Mouse (Mus musculus): ENCODE results near the gene Vasn. TPM values are rescaled to one million over a fixed set of nuclear protein-coding genes. Genes with fewer than 3 reads are reported as not detected.
"Not testable (repeated sequence)": the region's sequence is repeated elsewhere in the genome, so short reads cannot be mapped to it uniquely, and the experiment has no call there.

Gene Vasn
- polyA plus RNA-seq, 1 experiment from 2014 or later, result 15.1 TPM

GRCm38 (mm10) chr16:4680922-4681455, 41.2 kb downstream of the Vasn start:
- 85% methylated on average over 3 of the region's 3 CpGs for WGBS
- not testable (repeated sequence) for H3K4me3 ChIP-seq (replicated peaks)

DNA sequence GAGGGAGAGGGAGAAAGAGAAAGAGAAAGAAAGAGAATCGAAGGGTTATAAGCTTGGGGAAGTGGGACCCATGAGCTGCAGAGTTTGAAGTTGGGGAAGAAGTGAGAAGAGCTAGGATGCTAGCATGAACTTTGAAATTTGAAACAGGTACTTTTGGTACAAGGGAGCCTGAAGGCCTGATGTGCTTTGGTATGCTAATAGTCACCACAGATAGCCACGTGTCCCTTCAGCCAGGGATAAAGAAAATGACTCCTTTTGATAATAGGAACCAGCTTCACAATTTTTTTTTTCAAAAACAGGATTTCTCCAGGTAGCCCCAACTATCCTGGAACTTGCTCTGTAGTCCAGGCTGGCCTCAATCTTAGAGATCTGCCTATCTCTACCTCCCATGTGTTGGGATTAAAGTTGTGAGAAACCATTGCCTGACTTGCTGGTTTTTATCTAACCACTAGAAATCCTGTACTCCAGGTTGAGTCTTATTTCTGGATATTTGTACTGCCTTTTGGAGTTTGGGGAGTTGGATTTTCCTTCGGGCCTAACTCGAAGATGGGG, 43.0 kb downstream of the Vasn start:
- Histone ChIP-seq H3K4me3 (replicated peaks) (no peak overlapping the region), H3K4me2 (replicated peaks) (peak overlapping the region; percentile 85), H3K9ac (no peak overlapping the region), H3K9me3 (no peaks in the 10 kb centered on the region), H3K27me3 (replicated peaks) (no peaks in the 10 kb centered on the region), H3K27ac (no peak overlapping the region), H3K4me1 (replicated peaks) (peaks cover 20% of the 10 kb centered on the region), H3K36me3 (no peaks in the 10 kb centered on the region)
- WGBS, result 71% methylated on average over 4 of the region's 4 CpGs
- ATAC-seq, result no peak

More at GRCm38 (mm10) chr16:4680922-4681455, 41.2 kb downstream of the Vasn start:
- peaks cover 20% of the 10 kb centered on the region for H3K4me1 ChIP-seq (replicated peaks)
- H3K27ac ChIP-seq; H3K4me2 ChIP-seq (replicated peaks); ATAC-seq; H3K27me3 ChIP-seq (replicated peaks); H3K9me3 ChIP-seq; H3K36me3 ChIP-seq; H3K9ac ChIP-seq: not testable (repeated sequence)

DNA sequence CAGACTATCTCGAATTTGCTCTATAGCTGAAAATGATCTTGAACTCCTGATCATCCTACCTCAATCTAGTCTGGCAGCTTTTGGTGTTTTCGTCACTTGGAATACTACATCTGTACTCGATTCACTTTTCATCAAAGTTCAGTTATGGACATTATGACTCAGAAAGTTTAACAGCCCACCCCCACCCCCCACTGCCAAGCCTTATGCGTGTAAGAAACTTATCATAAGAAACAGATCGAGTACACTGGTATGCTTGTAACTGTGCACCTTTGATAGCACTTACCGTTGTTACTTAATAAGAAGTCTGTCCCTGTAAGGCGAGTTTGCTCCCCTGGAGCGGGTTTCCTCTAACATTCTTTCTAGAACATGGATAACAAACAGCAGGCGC, 43.4 kb downstream of the Vasn start:
- 0 out of 2 replicates have a peak, but pooled peaks have one; percentile 1 for ATAC-seq
- WGBS, result 28% methylated on average over 9 of the region's 9 CpGs
- peak overlapping the region; percentile 98 for H3K4me3 ChIP-seq (replicated peaks)
- H3K27me3 ChIP-seq (replicated peaks), result no peaks in the 10 kb centered on the region
- H3K9me3 ChIP-seq, result no peaks in the 10 kb centered on the region
- H3K4me2 ChIP-seq (replicated peaks), result peak overlapping the region; percentile 85
- H3K9ac ChIP-seq, result peak overlapping the region; percentile 97
- H3K36me3 ChIP-seq, result peaks cover 1% of the 10 kb centered on the region; the same call in 1 of the 2 replicates
- H3K27ac ChIP-seq, result peak overlapping the region; percentile 81
- peaks cover 16% of the 10 kb centered on the region for H3K4me1 ChIP-seq (replicated peaks)

DNA sequence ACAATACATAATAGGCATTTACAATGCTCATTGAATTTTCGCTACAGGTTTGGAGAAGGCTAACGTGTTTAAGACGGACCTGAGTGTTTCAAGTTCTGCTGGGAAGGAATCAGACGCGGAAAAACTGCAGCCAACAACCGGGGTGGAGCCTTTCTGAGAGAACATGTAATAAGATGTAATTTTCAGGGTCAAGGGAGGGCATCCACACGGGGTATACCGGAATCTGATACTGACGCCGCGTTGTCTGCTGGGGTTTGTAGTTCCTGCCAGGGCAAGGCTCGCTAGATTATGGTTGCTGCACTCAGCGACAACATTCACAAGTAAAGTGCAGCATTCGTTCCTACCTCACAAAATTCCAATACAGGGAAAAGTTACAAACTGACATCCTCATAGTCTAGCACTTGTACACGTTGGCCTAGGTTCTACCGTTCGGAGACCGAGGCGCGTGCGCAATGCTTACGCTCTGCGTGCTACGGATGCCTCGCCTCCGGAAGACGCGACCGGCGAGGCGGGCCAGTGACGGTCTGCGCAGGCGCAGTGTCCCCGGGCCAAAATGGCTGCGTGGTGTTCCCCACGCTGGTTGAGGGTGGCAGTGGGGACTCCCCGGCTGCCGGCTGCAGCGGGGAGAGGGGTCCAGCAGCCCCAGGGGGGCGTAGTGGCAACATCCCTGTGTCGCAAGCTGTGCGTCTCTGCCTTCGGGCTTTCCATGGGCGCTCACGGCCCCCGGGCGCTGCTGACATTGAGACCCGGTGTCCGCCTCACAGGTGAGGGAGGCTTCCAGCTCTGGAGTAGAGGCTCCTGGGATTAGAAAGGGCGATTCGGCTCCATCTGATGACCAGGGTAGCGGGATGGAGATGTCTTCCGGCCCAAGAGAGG, 44.1 kb downstream of the Vasn start:
- ATAC-seq, result peak; percentile 88
- WGBS, result under 1% methylated on average over 54 of the region's 54 CpGs
- no peaks in the 10 kb centered on the region for H3K27me3 ChIP-seq (replicated peaks)

GRCm38 (mm10) chr16:4684457-4684791, 44.7 kb downstream of the Vasn start:
- peaks cover 9% of the 10 kb centered on the region for H3K36me3 ChIP-seq
- H3K4me3 ChIP-seq (replicated peaks), result peak overlapping the region; percentile 98
- no peaks in the 10 kb centered on the region for H3K27me3 ChIP-seq (replicated peaks)
- H3K9me3 ChIP-seq, result no peaks in the 10 kb centered on the region
- H3K4me2 ChIP-seq (replicated peaks), result peak overlapping the region; percentile 85
- H3K27ac ChIP-seq, result peak overlapping the region; percentile 81; the same call in 1 of the 2 replicates
- H3K9ac ChIP-seq, result peak overlapping the region; percentile 97
- peaks cover 6% of the 10 kb centered on the region; the same call in 1 of the 2 replicates for H3K4me1 ChIP-seq (replicated peaks)
- WGBS, result 1% methylated on average over 9 of the region's 9 CpGs
- ATAC-seq, result no peak; the same call in 1 of the 2 replicates

More for the DNA sequence above, 44.1 kb downstream of the Vasn start:
- peak overlapping the region; percentile 85 for H3K4me2 ChIP-seq (replicated peaks)
- no peaks in the 10 kb centered on the region for H3K9me3 ChIP-seq
- peak overlapping the region; percentile 97 for H3K9ac ChIP-seq
- H3K36me3 ChIP-seq, result peaks cover 4% of the 10 kb centered on the region; the same call in 1 of the 2 replicates
- peak overlapping the region; percentile 98 for H3K4me3 ChIP-seq (replicated peaks)
- peaks cover 9% of the 10 kb centered on the region for H3K4me1 ChIP-seq (replicated peaks)
- H3K27ac ChIP-seq, result peak overlapping the region; percentile 81

- H3K36me3 ChIP-seq, result peaks cover 33% of the 10 kb centered on the region
- not testable (repeated sequence) for H3K4me2 ChIP-seq (replicated peaks); H3K4me3 ChIP-seq (replicated peaks); H3K4me1 ChIP-seq (replicated peaks); H3K27me3 ChIP-seq (replicated peaks); ATAC-seq; H3K27ac ChIP-seq; H3K9me3 ChIP-seq; H3K9ac ChIP-seq
- 98% methylated on average over 4 of the region's 4 CpGs for WGBS
Measured at GRCm38 (mm10) chr16:4689371-4689770, 49.6 kb downstream of the Vasn start.

Other genes starting within 250 kb of the Vasn start
- gene Adcy9, start 219.4 kb upstream of the Vasn start, polyA plus RNA-seq (2015; fragmentation: Nextera tagmentation; extraction: Ambion mirVana), result 1.5 and 1.7 TPM in 2 replicates
- 7.7 and 11.5 TPM in 2 replicates for gene Srl, start 98.1 kb upstream of the Vasn start, polyA plus RNA-seq (2015; fragmentation: Nextera tagmentation; extraction: Ambion mirVana)
- gene Tfap4, start 80.1 kb upstream of the Vasn start, polyA plus RNA-seq (2015; fragmentation: Nextera tagmentation; extraction: Ambion mirVana), result 27.9 and 28.8 TPM in 2 replicates
- 21.4 and 23.5 TPM in 2 replicates for gene Glis2, start 45.2 kb upstream of the Vasn start, polyA plus RNA-seq (2015; fragmentation: Nextera tagmentation; extraction: Ambion mirVana)
- gene Pam16, start 15.0 kb upstream of the Vasn start, polyA plus RNA-seq (2015; fragmentation: Nextera tagmentation; extraction: Ambion mirVana), result 74.5 and 84.3 TPM in 2 replicates
- 86.5 and 92.1 TPM in 2 replicates for gene Dnaja3, start within 50 bp of the Vasn start, polyA plus RNA-seq (2015; fragmentation: Nextera tagmentation; extraction: Ambion mirVana)
- gene Coro7, start 39.8 kb downstream of the Vasn start, polyA plus RNA-seq (2015; fragmentation: Nextera tagmentation; extraction: Ambion mirVana), result 22.7 and 23.2 TPM in 2 replicates
- 48.5 and 50.7 TPM in 2 replicates for gene Nmral1, start 79.4 kb downstream of the Vasn start, polyA plus RNA-seq (2015; fragmentation: Nextera tagmentation; extraction: Ambion mirVana)
- gene Hmox2, start 86.4 kb downstream of the Vasn start, polyA plus RNA-seq (2015; fragmentation: Nextera tagmentation; extraction: Ambion mirVana), result 90.4 and 91.7 TPM in 2 replicates
- gene Cdip1, start 150.4 kb downstream of the Vasn start, polyA plus RNA-seq (2015; fragmentation: Nextera tagmentation; extraction: Ambion mirVana), result 83.1 and 88.3 TPM in 2 replicates
- 0.23 TPM in 2 replicates for gene 4930562C15Rik, start 195.5 kb downstream of the Vasn start, polyA plus RNA-seq (2015; fragmentation: Nextera tagmentation; extraction: Ambion mirVana)
- gene Ubald1, start 240.4 kb downstream of the Vasn start, polyA plus RNA-seq (2015; fragmentation: Nextera tagmentation; extraction: Ambion mirVana), result 34.0 and 36.1 TPM in 2 replicates
- 71.2 and 77.9 TPM in 2 replicates for gene Mgrn1, start 246.3 kb downstream of the Vasn start, polyA plus RNA-seq (2015; fragmentation: Nextera tagmentation; extraction: Ambion mirVana)